Mouse (Mus musculus) liver, postnatal 0 days (tissue): ENCODE data around the gene Xylt2.

Source experiments
- CTCF ChIP-seq: sonication (generic); IDR thresholded peaks from 2 replicates; pipeline ENCODE4 v1.5.1; 2016; ENCODE audit warnings: antibody characterized with exemption, low read depth
- EP300 ChIP-seq: IDR thresholded peaks from 2 replicates; pipeline ENCODE4 v1.6.1; 2016; ENCODE audit warnings: antibody characterized with exemption, low read depth, mild to moderate bottlenecking

DNA sequence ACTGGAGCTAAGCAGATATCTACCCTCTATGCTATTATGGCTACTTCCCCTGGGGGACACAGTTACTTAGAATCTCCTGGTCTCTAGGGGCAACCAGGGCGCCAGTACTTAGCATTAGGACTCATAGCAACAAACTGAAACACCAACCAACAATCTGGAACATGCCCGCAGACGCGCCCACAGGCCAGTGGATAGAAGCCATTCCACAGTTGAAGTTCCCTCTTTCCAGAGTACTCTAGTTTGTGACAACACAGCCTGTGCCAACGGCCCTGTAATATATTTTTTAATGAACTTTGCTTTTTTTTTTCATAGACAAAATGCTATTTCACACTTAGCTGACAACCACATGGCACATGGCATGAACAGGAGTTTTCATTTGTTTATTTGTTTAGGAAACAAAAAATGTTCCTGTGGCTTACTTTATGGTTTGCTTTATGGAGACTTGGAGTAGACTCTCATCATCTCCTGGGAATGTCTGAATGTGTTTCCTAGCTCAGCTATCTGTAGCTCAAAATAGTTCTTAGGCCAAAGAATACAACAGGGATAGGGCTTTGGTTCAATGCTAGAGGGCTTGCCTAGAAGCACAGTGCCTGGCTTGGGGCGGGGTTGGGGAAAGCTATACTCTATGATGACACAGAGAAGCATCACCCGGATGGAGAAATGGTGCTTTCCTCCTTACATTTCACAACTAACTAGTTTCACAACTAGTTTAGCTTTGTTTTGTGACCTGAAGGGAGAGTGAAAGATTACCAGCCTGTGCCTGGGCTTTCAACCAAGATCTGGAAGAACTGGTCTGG lies 41.0 kb upstream of the Xylt2 start:
- TF ChIP-seq CTCF = no peak
- no peak for TF ChIP-seq EP300
